Mouse (Mus musculus) bone marrow macrophage, adult 2 months (primary cell): ENCODE measurements at regions not wholly inside any gene's neighbourhood (a gene's known extent, or its start where the extent isn't known, plus 50 kb on each side); places are given as distances from the start of the nearest gene placed in this dataset.

Experiments
- CTCF ChIP-seq: IDR thresholded peaks from 2 replicates; pipeline ENCODE4 v1.5.1; 2012; ENCODE audit warnings: low read depth, mild to moderate bottlenecking, low read length, moderate library complexity
- POLR2A ChIP-seq: IDR thresholded peaks from 2 replicates; pipeline ENCODE4 v1.6.1; 2012; ENCODE audit warnings: mild to moderate bottlenecking, low read depth, low read length, borderline replicate concordance

DNA sequence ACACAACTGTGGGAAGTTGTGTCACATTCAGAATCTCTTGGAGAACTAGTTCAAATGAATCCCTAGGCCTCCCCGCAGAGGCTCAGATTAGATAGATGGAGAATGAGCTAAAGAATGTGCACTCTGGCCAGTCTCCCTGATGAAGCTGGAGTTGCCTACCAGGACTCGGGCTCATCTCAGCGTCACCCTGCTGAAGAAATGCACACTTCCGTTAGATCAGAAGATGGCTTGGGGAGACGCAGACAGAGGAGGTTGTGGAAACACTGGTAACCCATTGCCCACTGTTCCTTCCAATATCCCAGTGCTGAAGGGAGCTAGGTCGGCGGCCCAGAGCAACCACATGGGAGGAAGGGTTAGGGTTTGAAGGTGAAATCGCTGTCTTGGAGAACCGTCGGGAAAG is 77.7 kb upstream of the Armc2 start:
- TF ChIP-seq CTCF (no peak), POLR2A (no peak)
